Comparison of ENCODE assay signal across 26 mouse cellular contexts in genomic region chr17:42978345-42978744, GRCm38 (mm10). TPM values are rescaled to one million over a fixed set of nuclear protein-coding genes. Genes with fewer than 3 reads are reported as not detected.
DNase-seq lines count a peak whose midpoint lies in the region; ATAC-seq and TF ChIP-seq lines count a peak whose summit lies in the region.
"Had no signal": no experiment of that assay in that cellular context is flagged by ENCODE, and none has a peak within 500 bp of the region (broad histone marks: within the 10 kb centered on the region; RNA-seq: fewer than 3 reads in every experiment).

No protein-coding gene starts in this region.

- H3K4me1 ChIP-seq in kidney, adult 2 months (ENCODE audit: control insufficient read depth, insufficient read depth, low read length) = no peaks in the 10 kb centered on the region
- H3K4me1 ChIP-seq in neural tube, embryonic 12.5 days = peaks cover 3% of the 10 kb centered on the region; the same call in 1 of the 2 replicates
- H3K4me1 ChIP-seq in liver, embryonic 12.5 days = no peaks in the 10 kb centered on the region
- H3K4me1 ChIP-seq: forebrain, embryonic 13.5 days; heart, embryonic 10.5 days; hindbrain, embryonic 15.5 days; liver, embryonic 13.5 days had no signal

- 37% methylated on average over 4 of the region's 4 CpGs for WGBS in kidney, adult 2 months
- WGBS in neural tube, embryonic 12.5 days = 40% methylated on average over 4 of the region's 4 CpGs
- 72% methylated on average over 4 of the region's 4 CpGs for WGBS in liver, embryonic 12.5 days (ENCODE audit: insufficient replicate concordance)

- peak; percentile 40 for DNase-seq in heart, adult 11 months
- no peak for DNase-seq in heart, postnatal 4 days
- peak; percentile 47 to 61 for DNase-seq in kidney, postnatal 4 days
- no peak for DNase-seq in kidney, adult 2 months
- DNase-seq in brain, adult 2 months (ENCODE audit: low read depth, low spot score) = peak; percentile 38
- no peak for DNase-seq in cerebellum, postnatal 25 days
- DNase-seq: adrenal gland, postnatal 25 days; cerebellum, adult 18-20 months; cerebellum, postnatal 36 days; gastrocnemius, postnatal 36 days; kidney, adult 11 months; liver, embryonic 13.5 days; lung, embryonic 14.5 days; midbrain, embryonic 14.5 days; right cerebral cortex, postnatal 25 days; thymus, postnatal 14 days had no signal

- TF ChIP-seq CTCF in kidney, adult 2 months (conservative IDR thresholded peaks at IDR 0.05; ENCODE audit: insufficient read depth, insufficient read length, low read depth, low read length) = no peak

- no peak overlapping the region for H3K4me3 ChIP-seq in kidney, adult 2 months (ENCODE audit: insufficient read depth, low read depth, low read length)
- H3K4me3 ChIP-seq in neural tube, embryonic 12.5 days = no peak overlapping the region
- H3K4me3 ChIP-seq in liver, embryonic 12.5 days = no peak overlapping the region
- H3K4me3 ChIP-seq: forebrain, embryonic 13.5 days; heart, embryonic 10.5 days; hindbrain, embryonic 15.5 days; limb, embryonic 12.5 days; liver, embryonic 13.5 days; myocyte; stomach, embryonic 15.5 days had no signal

- H3K36me3 ChIP-seq in kidney, adult 2 months (ENCODE audit: control insufficient read depth, insufficient read depth, low read length) = no peaks in the 10 kb centered on the region
- H3K36me3 ChIP-seq in neural tube, embryonic 12.5 days = no peaks in the 10 kb centered on the region
- no peaks in the 10 kb centered on the region for H3K36me3 ChIP-seq in liver, embryonic 12.5 days
- H3K36me3 ChIP-seq: G1E; heart, embryonic 10.5 days; hindbrain, embryonic 15.5 days; limb, embryonic 12.5 days; liver, embryonic 13.5 days; stomach, embryonic 15.5 days had no signal

- H3K27me3 ChIP-seq in kidney, adult 2 months (replicated peaks; ENCODE audit: control insufficient read depth, insufficient read depth, low read length) = no peaks in the 10 kb centered on the region
- no peaks in the 10 kb centered on the region for H3K27me3 ChIP-seq in neural tube, embryonic 12.5 days (replicated peaks)
- H3K27me3 ChIP-seq in liver, embryonic 12.5 days (replicated peaks) = no peaks in the 10 kb centered on the region
- H3K27me3 ChIP-seq: forebrain, embryonic 13.5 days; hindbrain, embryonic 15.5 days; limb, embryonic 12.5 days; liver, embryonic 13.5 days; stomach, embryonic 15.5 days had no signal

- H3K9ac ChIP-seq in neural tube, embryonic 12.5 days = no peak overlapping the region
- H3K9ac ChIP-seq in liver, embryonic 12.5 days = no peak overlapping the region
- H3K9ac ChIP-seq: forebrain, embryonic 13.5 days; hindbrain, embryonic 15.5 days; limb, embryonic 12.5 days; liver, embryonic 13.5 days; lung, embryonic 14.5 days; stomach, embryonic 15.5 days had no signal

- no peak for TF ChIP-seq POLR2A in kidney, adult 2 months (IDR thresholded peaks at IDR 0.05; ENCODE audit: low read depth, low read length)

- H3K27ac ChIP-seq in kidney, adult 2 months (ENCODE audit: insufficient read depth, low read depth, low read length) = no peak overlapping the region
- no peak overlapping the region for H3K27ac ChIP-seq in neural tube, embryonic 12.5 days
- no peak overlapping the region for H3K27ac ChIP-seq in liver, embryonic 12.5 days
- H3K27ac ChIP-seq: forebrain, embryonic 13.5 days; heart, embryonic 10.5 days; hindbrain, embryonic 15.5 days; limb, embryonic 12.5 days; liver, embryonic 13.5 days; macrophage; stomach, embryonic 15.5 days had no signal

- H3K9me3 ChIP-seq in neural tube, embryonic 12.5 days = no peaks in the 10 kb centered on the region
- no peaks in the 10 kb centered on the region for H3K9me3 ChIP-seq in liver, embryonic 12.5 days (replicated peaks)
- H3K9me3 ChIP-seq: forebrain, embryonic 13.5 days; heart, embryonic 10.5 days; hindbrain, embryonic 15.5 days; limb, embryonic 12.5 days; liver, embryonic 13.5 days; stomach, embryonic 15.5 days had no signal

- H3K4me2 ChIP-seq in neural tube, embryonic 12.5 days (replicated peaks) = no peak overlapping the region
- H3K4me2 ChIP-seq in liver, embryonic 12.5 days = no peak overlapping the region
- H3K4me2 ChIP-seq: forebrain, embryonic 13.5 days; hindbrain, embryonic 15.5 days; limb, embryonic 12.5 days; liver, embryonic 13.5 days; lung, embryonic 14.5 days; stomach, embryonic 15.5 days had no signal

- ATAC-seq in neural tube, embryonic 12.5 days (ENCODE audit: low FRiP score, low read depth) = peak; percentile 84
- no peak for ATAC-seq in liver, embryonic 12.5 days
- ATAC-seq: forebrain, embryonic 13.5 days had no signal

RNA-seq across cellular contexts. Expression of gene Tnfrsf21, which starts 38.0 kb away (rescaled TPM):
- total RNA-seq in heart, postnatal 4 days (2021) = 10 to 100 TPM; 12.3 to 12.8 TPM
- polyA plus RNA-seq in kidney, adult 2 months (2012; rRNA removed) = 178 and 213 TPM in 2 replicates
- polyA plus RNA-seq in neural tube, embryonic 12.5 days (2016; fragmentation: Nextera tagmentation; extraction: Ambion mirVana) = 63.5 and 67.2 TPM in 2 replicates
- 41.9 and 43.1 TPM in 2 replicates for polyA plus RNA-seq in liver, embryonic 12.5 days (2016; fragmentation: Nextera tagmentation; extraction: Ambion mirVana)
- total RNA-seq: G1E had no signal
- polyA plus RNA-seq: G1E had no signal

Comparison
In these comparisons a context has a peak if more than half of its experiments do, and no peak if none do; other contexts are left out.
1. DNase-seq: peak in heart, adult 11 months (single experiment), kidney, postnatal 4 days (2 of 2) and brain, adult 2 months (single experiment); none in heart, postnatal 4 days (single experiment), kidney, adult 2 months (single experiment) and cerebellum, postnatal 25 days (0 of 2).